Mouse (Mus musculus) T-helper 1 cell (primary cell): ENCODE measurements around the gene Sycp3.
"Not testable (repeated sequence)": the region's sequence is repeated elsewhere in the genome, so short reads cannot be mapped to it uniquely, and the experiment has no call there.

Source experiments
- in situ Hi-C: fragments of 300-600 bp; cut with MboI, MseI; formaldehyde crosslinking; loops from one replicate; pipeline ENCODE4 v1.15.1; 2025; ENCODE audit warnings: high pct_unique_total_duplicates

Gene Sycp3

GRCm38 (mm10) chr10:88499993-88500392, 40.6 kb downstream of the Sycp3 start:
- in situ Hi-C loops: loop anchor here (5.0 to 10.0 kb wide), 2 partner anchors 75 to 283 kb away; no protein-coding TSS in a partner anchor

GRCm38 (mm10) chr10:88501370-88501769, 42.0 kb downstream of the Sycp3 start:
- in situ Hi-C loops: loop anchor here (5.0 to 10.0 kb wide), 2 partner anchors 77 to 284 kb away; no protein-coding TSS in a partner anchor

- in situ Hi-C loops: loop anchor here (5.0 to 10.0 kb wide), 2 partner anchors 77 to 285 kb away; no protein-coding TSS in a partner anchor
Measured at GRCm38 (mm10) chr10:88501886-88502765, 42.8 kb downstream of the Sycp3 start.

DNA sequence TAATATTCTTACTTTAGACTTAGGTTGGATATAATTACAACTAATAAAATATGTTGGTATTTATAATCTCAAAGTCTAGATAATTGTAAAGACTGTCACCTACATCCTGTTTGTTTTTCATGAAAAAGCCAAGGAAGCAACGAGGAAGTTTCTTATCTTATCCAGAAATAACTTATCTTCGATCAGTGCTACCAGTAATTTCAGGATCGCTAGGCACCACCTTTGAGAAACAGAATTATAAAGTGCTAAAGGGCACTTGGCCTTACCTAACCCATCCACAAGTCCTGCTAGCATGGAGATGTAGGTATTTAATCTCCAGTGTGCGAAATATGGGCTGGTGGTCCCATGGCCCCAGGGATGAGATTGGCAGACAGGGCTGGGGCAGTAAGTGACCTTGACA, 43.5 kb downstream of the Sycp3 start:
- in situ Hi-C loops: loop anchor here (5.0 to 10.0 kb wide), 2 partner anchors 78 to 286 kb away; no protein-coding TSS in a partner anchor

GRCm38 (mm10) chr10:88503421-88504314, 44.3 kb downstream of the Sycp3 start, which contains the start of gene Chpt1:
Chpt1 (minus strand) TSS chr10:88504073.
- in situ Hi-C loops: loop anchor here (5.0 to 10.0 kb wide), 2 partner anchors 79 to 286 kb away; no protein-coding TSS in a partner anchor

GRCm38 (mm10) chr10:88504481-88504880, 45.1 kb downstream of the Sycp3 start:
- in situ Hi-C loops: loop anchor here (5.0 to 10.0 kb wide), 2 partner anchors 80 to 287 kb away; no protein-coding TSS in a partner anchor

DNA sequence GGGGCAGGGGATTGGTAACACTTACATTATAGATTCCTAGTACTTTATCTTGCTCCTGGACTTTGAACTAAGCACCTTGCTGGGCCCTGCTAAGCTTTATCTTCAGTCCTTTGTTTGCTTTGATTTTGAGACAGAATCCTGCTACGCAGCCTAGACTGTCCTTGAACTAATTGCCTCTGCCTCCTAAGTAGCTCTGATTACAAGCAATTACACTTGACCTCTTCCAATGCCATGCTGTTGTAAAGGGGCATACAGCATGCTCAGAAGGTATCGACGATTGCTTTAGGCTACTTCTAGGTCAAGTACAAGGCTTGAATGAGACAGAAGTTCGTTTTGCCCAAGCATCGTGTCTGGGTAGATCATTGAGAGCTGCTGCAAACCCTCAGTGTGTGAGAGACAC, 45.9 kb downstream of the Sycp3 start:
- in situ Hi-C loops: loop anchor here (10.0 kb wide), 1 partner anchor 80 kb away; no protein-coding TSS in a partner anchor

GRCm38 (mm10) chr10:88507691-88508143, 48.3 kb downstream of the Sycp3 start:
- in situ Hi-C loops: loop anchor here (10.0 kb wide), 1 partner anchor 83 kb away; no protein-coding TSS in a partner anchor

DNA sequence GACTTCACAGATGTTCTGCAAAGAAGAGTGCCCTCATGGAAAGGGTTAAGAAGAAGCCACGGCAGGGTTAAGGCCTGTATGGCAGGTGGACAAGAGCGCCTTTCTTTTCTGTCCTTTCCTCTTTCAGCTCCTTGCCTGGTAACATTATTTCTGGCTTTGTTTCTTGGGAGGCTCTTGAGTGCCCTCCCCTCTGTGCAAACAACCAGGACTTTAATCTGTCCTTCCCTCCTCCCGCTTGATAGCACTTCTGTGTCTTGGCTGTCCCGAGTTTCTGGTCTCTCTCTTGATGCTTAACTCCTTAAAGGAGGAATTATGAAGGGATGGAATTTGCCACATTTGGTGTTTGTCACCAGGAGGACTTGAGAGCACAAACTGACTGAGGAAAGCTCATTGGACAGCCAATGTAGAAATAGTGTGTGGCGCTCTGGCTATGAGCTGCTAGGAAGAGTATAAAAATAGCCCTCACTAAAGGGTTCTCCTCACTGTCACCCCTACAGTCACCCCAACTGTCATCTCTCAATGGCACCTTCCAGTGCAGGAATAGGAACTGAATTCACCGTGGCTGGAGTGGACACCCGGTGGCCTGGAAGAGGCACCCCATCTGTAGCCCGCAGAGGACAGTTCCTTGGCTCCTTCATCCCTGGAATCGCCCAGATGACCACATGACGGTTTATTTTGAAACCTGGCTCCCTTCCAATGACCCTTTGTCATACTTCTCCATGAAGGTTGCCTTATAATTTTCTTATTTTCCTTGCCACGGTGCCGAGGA, 51.3 kb downstream of the Sycp3 start:
- in situ Hi-C loops: no loop called here

DNA sequence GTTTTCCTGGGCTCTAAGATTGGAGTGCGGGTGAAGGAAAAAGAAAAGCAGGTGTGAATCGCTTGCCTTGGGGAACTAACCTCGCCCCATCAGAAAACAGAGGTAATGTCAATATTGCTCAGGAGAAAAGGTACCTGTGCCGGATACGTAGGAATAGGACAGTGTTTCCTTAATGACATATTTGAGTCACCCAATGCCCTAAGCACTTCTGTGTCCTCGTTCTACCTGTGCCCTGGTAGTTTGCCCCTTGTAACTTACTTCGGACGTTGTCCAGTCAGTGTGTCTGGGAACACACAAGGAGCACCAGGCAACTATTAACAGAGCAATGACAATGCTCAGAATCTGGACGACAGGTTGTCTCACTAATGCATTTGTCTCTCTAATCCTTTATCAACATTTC, 52.0 kb downstream of the Sycp3 start:
- in situ Hi-C loops: no loop called here

DNA sequence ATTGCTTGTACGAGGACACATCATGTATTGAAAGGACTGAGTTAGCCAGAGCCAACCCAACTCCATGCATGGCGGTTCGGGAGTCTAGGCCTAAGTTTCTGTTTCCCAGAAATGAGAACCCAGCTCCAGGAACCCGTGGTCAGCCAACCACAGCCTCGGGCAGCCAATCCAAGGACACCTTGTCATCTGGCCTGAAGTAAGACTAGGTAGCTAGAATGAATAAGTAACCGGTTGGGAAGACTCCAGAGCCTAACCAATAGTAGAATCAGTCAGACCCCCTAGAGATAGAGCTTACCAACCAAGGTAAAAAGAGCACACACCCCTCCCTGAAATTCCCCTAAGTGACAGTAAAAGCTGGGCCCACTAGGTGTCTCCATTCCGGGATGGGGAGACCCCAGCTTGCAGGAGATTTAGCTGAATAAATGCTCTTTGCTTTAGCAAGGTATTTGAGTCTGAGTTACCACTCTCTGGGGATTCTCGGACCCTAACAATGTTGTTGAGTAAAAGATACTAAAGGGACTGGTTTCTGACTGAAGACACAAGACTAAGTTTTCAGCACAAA, 54.3 kb downstream of the Sycp3 start:
- in situ Hi-C loops: no loop called here

- in situ Hi-C loops: no loop called here
Measured at GRCm38 (mm10) chr10:88514495-88514894, 55.1 kb downstream of the Sycp3 start.

- in situ Hi-C loops: not testable (repeated sequence)
Measured at GRCm38 (mm10) chr10:88515049-88515448, 55.7 kb downstream of the Sycp3 start.

DNA sequence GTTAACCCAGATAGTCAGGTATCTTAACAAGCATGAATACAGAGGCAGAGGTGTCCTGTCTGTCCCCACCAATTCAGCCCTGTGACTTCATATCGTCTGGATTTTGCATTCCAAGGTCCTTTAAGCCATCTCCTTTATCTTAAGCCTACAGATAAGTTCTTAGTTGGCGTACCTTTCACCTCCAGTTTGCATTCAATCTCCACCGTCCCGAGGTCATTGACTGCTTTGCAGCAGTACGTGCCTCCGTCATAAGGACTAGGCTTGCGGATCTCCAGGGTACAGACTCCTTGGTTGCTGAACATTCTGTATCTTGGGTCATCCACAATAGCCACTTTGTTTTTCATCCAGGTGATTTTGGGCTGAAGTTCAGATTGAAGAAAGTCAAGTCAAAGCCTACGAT, 63.4 kb downstream of the Sycp3 start:
- in situ Hi-C loops: loop anchor here (10.0 kb wide), 1 partner anchor 52 kb away; no protein-coding TSS in a partner anchor
